Mouse (Mus musculus): ENCODE results near the gene Ppif. TPM values are rescaled to one million over a fixed set of nuclear protein-coding genes. Genes with fewer than 3 reads are reported as not detected.

The Ppif gene
- total and polyA plus RNA-seq, 3 experiments: 244 to 487 (median 288) TPM

GRCm38 (mm10) chr14:25696356-25696755, 2.4 kb downstream of the Ppif start:
- no peak for DNase-seq
- H3K27ac ChIP-seq: no peak overlapping the region; the same call in 1 of the 2 replicates
- H3K9ac ChIP-seq (ENCODE audit: low read depth, low read length): no peak overlapping the region
- peaks cover 11% of the 10 kb centered on the region for H3K4me1 ChIP-seq (ENCODE audit: control insufficient read depth, insufficient read depth, low read length)
- H3K4me3 ChIP-seq: no peak overlapping the region
- TF ChIP-seq EP300 (IDR thresholded peaks at IDR 0.05; ENCODE audit: insufficient read depth, low read depth, low read length): no peak
- no peak for TF ChIP-seq CTCF (IDR thresholded peaks at IDR 0.05)
- TF ChIP-seq POLR2A (IDR thresholded peaks at IDR 0.05; ENCODE audit: insufficient read depth, low read depth, low read length): no peak
- H3K79me2 ChIP-seq (replicated peaks; ENCODE audit: control insufficient read depth, insufficient read depth, low read length): no peaks in the 10 kb centered on the region
- H3K36me3 ChIP-seq (ENCODE audit: control insufficient read depth, insufficient read depth, low read length): no peaks in the 10 kb centered on the region
- WGBS: 57% methylated on average over 2 of the region's 2 CpGs
- intact Hi-C loops (cut with DNase I): no loop called here
- no peaks in the 10 kb centered on the region for H3K27me3 ChIP-seq (ENCODE audit: control insufficient read depth, insufficient read depth, low read length)

- Histone ChIP-seq H3K9ac (ENCODE audit: low read depth, low read length) (no peak overlapping the region), H3K27ac (no peak overlapping the region)
- intact Hi-C loops (cut with DNase I): no loop called here
These were observed 8.0 kb downstream of the Ppif start for GRCm38 (mm10) chr14:25701986-25702385.

GRCm38 (mm10) chr14:25707691-25708181, 13.8 kb downstream of the Ppif start:
- peaks cover 18% of the 10 kb centered on the region for H3K4me1 ChIP-seq (ENCODE audit: control insufficient read depth, insufficient read depth, low read length)
- H3K4me3 ChIP-seq: no peak overlapping the region
- H3K9ac ChIP-seq (ENCODE audit: low read depth, low read length): no peak overlapping the region
- peak; percentile 75 for TF ChIP-seq EP300 (IDR thresholded peaks at IDR 0.05; ENCODE audit: insufficient read depth, low read depth, low read length)
- peak; percentile 80 for TF ChIP-seq CTCF (IDR thresholded peaks at IDR 0.05)
- TF ChIP-seq POLR2A (IDR thresholded peaks at IDR 0.05; ENCODE audit: insufficient read depth, low read depth, low read length): no peak
- no peaks in the 10 kb centered on the region for H3K27me3 ChIP-seq (ENCODE audit: control insufficient read depth, insufficient read depth, low read length)
- H3K27ac ChIP-seq: peak overlapping the region; percentile 63
- intact Hi-C loops (cut with DNase I): loop anchor here (1.0 kb wide), 1 partner anchor 95 kb away; no protein-coding TSS in a partner anchor
- no peaks in the 10 kb centered on the region for H3K79me2 ChIP-seq (replicated peaks; ENCODE audit: control insufficient read depth, insufficient read depth, low read length)
- no peaks in the 10 kb centered on the region for H3K36me3 ChIP-seq (ENCODE audit: control insufficient read depth, insufficient read depth, low read length)
- WGBS: 33% methylated on average over 5 of the region's 5 CpGs
- DNase-seq: peak; percentile 60 to 66

More at GRCm38 (mm10) chr14:25701986-25702385, 8.0 kb downstream of the Ppif start:
- Histone ChIP-seq H3K27me3 (ENCODE audit: control insufficient read depth, insufficient read depth, low read length) (no peaks in the 10 kb centered on the region), H3K4me3 (no peak overlapping the region), H3K4me1 (ENCODE audit: control insufficient read depth, insufficient read depth, low read length) (no peaks in the 10 kb centered on the region), H3K36me3 (ENCODE audit: control insufficient read depth, insufficient read depth, low read length) (no peaks in the 10 kb centered on the region), H3K79me2 (replicated peaks; ENCODE audit: control insufficient read depth, insufficient read depth, low read length) (no peaks in the 10 kb centered on the region)
- DNase-seq: no peak
- TF ChIP-seq EP300 (IDR thresholded peaks at IDR 0.05; ENCODE audit: insufficient read depth, low read depth, low read length) (no peak), CTCF (IDR thresholded peaks at IDR 0.05) (peak; percentile 77), POLR2A (IDR thresholded peaks at IDR 0.05; ENCODE audit: insufficient read depth, low read depth, low read length) (no peak)

GRCm38 (mm10) chr14:25708451-25708850, 14.5 kb downstream of the Ppif start:
- peak overlapping the region; percentile 63 for H3K27ac ChIP-seq
- intact Hi-C loops (cut with DNase I): no loop called here
- peaks cover 18% of the 10 kb centered on the region for H3K4me1 ChIP-seq (ENCODE audit: control insufficient read depth, insufficient read depth, low read length)
- no peaks in the 10 kb centered on the region for H3K36me3 ChIP-seq (ENCODE audit: control insufficient read depth, insufficient read depth, low read length)
- H3K27me3 ChIP-seq (ENCODE audit: control insufficient read depth, insufficient read depth, low read length): no peaks in the 10 kb centered on the region
- WGBS: 25% methylated on average over 4 of the region's 4 CpGs
- no peak overlapping the region for H3K4me3 ChIP-seq
- DNase-seq: peak; percentile 76 to 84
- 0 out of 2 replicates have a peak overlapping the region, but pooled peaks have one; percentile 22 for H3K9ac ChIP-seq (ENCODE audit: low read depth, low read length)
- peak; percentile 17; the same call in 1 of the 2 replicates for TF ChIP-seq CTCF (IDR thresholded peaks at IDR 0.05)
- TF ChIP-seq EP300 (IDR thresholded peaks at IDR 0.05; ENCODE audit: insufficient read depth, low read depth, low read length): no peak
- TF ChIP-seq POLR2A (IDR thresholded peaks at IDR 0.05; ENCODE audit: insufficient read depth, low read depth, low read length): no peak
- H3K79me2 ChIP-seq (replicated peaks; ENCODE audit: control insufficient read depth, insufficient read depth, low read length): no peaks in the 10 kb centered on the region

GRCm38 (mm10) chr14:25708917-25709316, 15.0 kb downstream of the Ppif start:
- DNase-seq: peak in 1 of 2 experiments; percentile 57
- intact Hi-C loops (cut with DNase I): no loop called here
- TF ChIP-seq POLR2A (IDR thresholded peaks at IDR 0.05; ENCODE audit: insufficient read depth, low read depth, low read length): no peak
- 0 out of 2 replicates have a peak, but pooled peaks have one; percentile 26 for TF ChIP-seq EP300 (IDR thresholded peaks at IDR 0.05; ENCODE audit: insufficient read depth, low read depth, low read length)
- no peak for TF ChIP-seq CTCF (IDR thresholded peaks at IDR 0.05)
- H3K79me2 ChIP-seq (replicated peaks; ENCODE audit: control insufficient read depth, insufficient read depth, low read length): no peaks in the 10 kb centered on the region
- no peaks in the 10 kb centered on the region for H3K36me3 ChIP-seq (ENCODE audit: control insufficient read depth, insufficient read depth, low read length)
- H3K4me3 ChIP-seq: no peak overlapping the region
- H3K27me3 ChIP-seq (ENCODE audit: control insufficient read depth, insufficient read depth, low read length): no peaks in the 10 kb centered on the region
- peak overlapping the region; percentile 22; the same call in 1 of the 2 replicates for H3K9ac ChIP-seq (ENCODE audit: low read depth, low read length)
- H3K27ac ChIP-seq: peak overlapping the region; percentile 63
- peaks cover 18% of the 10 kb centered on the region for H3K4me1 ChIP-seq (ENCODE audit: control insufficient read depth, insufficient read depth, low read length)
- WGBS: 74% methylated on average over 2 of the region's 2 CpGs

GRCm38 (mm10) chr14:25710073-25710472, 16.1 kb downstream of the Ppif start:
- intact Hi-C loops (cut with DNase I): no loop called here
- no peak overlapping the region for H3K9ac ChIP-seq (ENCODE audit: low read depth, low read length)
- no peak overlapping the region for H3K27ac ChIP-seq
- TF ChIP-seq CTCF (IDR thresholded peaks at IDR 0.05) (no peak), EP300 (IDR thresholded peaks at IDR 0.05; ENCODE audit: insufficient read depth, low read depth, low read length) (0 out of 2 replicates have a peak, but pooled peaks have one; percentile 37), POLR2A (IDR thresholded peaks at IDR 0.05; ENCODE audit: insufficient read depth, low read depth, low read length) (no peak)
- no peak overlapping the region for H3K4me3 ChIP-seq
- WGBS: 41% methylated on average over 4 of the region's 4 CpGs
- DNase-seq: peak in 1 of 2 experiments; percentile 70
- H3K27me3 ChIP-seq (ENCODE audit: control insufficient read depth, insufficient read depth, low read length): no peaks in the 10 kb centered on the region
- peaks cover 18% of the 10 kb centered on the region for H3K4me1 ChIP-seq (ENCODE audit: control insufficient read depth, insufficient read depth, low read length)
- H3K79me2 ChIP-seq (replicated peaks; ENCODE audit: control insufficient read depth, insufficient read depth, low read length): no peaks in the 10 kb centered on the region
- no peaks in the 10 kb centered on the region for H3K36me3 ChIP-seq (ENCODE audit: control insufficient read depth, insufficient read depth, low read length)
